Mouse (Mus musculus) intestine, embryonic 15.5 days (tissue): ENCODE results near the gene Depdc1b. TPM values are rescaled to one million over a fixed set of nuclear protein-coding genes. Genes with fewer than 3 reads are reported as not detected.

Source experiments
- polyA plus RNA-seq: library from polyadenylated mRNA; unstranded; fragments of >200 nt; fragmentation: Nextera tagmentation; extraction: Ambion mirVana; gene quantifications from 2 replicates; pipeline ENCODE4 v1.2.1, GENCODE M21; 2015

Depdc1b gene
- polyA plus RNA-seq, 1 experiment from 2014 or later = 6.6 TPM

Other genes starting within 250 kb of the Depdc1b start
- gene Ndufaf2, start 157.7 kb upstream of the Depdc1b start, polyA plus RNA-seq = 62.8 and 63.1 TPM in 2 replicates
- gene Ercc8, start 157.6 kb upstream of the Depdc1b start, polyA plus RNA-seq = 13.5 and 15.7 TPM in 2 replicates
- gene Elovl7, start 101.9 kb upstream of the Depdc1b start, polyA plus RNA-seq = 19.9 and 20.3 TPM in 2 replicates
- 18.5 and 24.4 TPM in 2 replicates for gene Pde4d, start 133.6 kb downstream of the Depdc1b start, polyA plus RNA-seq